Mouse (Mus musculus): ENCODE results near the gene Mob3a.

DNA sequence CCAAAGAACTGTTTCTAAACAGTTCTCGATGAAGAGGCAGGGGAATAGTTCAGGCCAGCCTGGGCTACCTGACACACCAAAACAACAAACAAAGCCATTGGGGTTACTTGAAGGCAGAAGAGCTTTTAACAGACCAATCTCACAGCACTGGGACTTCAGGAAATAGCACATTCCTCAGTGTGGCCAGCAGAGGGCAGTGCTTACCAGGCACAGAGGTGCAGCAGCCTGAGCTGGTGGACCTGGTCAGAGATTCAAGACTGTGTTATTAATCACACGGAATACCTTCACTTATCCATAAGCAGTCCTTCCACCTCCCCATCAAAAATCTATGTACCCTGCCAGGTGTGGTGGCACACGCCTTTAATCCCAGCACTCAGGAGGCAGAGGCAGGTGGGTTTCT, 45.6 kb upstream of the Mob3a start:
- no peak for TF ChIP-seq POLR2A (IDR thresholded peaks at IDR 0.05; ENCODE audit: low read depth, low read length)
- no peak for TF ChIP-seq CHD1 (IDR thresholded peaks at IDR 0.05; ENCODE audit: low read depth, low read length)
